Mouse (Mus musculus) thymus, postnatal 10 days (tissue): Measurements from ENCODE around the gene Col6a4.

Experiments
- DNase-seq, 2 experiments: peaks; one replicate each; pipeline ENCODE4 v3.0.0; 2021; ENCODE audit warnings: low spot score in 2 of 2

Gene Col6a4

DNA sequence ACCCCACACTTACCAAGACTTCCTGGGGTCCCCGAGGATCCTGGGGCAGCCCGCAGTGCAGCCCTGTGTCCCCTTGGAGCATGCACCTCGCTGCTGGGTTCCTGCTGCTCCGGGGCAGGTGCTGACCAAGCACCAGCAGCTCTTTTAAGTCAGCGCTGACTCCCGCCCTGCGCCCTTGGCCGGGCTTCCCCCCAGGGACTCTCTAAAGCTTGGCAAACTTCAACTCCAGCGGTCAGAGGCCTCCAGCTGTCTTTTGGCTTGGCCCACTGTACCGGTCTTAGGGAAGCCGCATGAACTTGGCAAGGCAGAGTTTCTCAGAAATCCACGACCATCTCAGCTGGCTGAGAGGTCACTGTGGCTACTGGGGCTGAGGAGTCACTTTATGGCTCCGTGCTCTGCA lies 136.1 kb downstream of the Col6a4 start, which contains the start of gene Col6a5:
Col6a5 (minus strand) TSS at position 111 of the 400 bp plus-strand sequence.
- no peak for DNase-seq

DNA sequence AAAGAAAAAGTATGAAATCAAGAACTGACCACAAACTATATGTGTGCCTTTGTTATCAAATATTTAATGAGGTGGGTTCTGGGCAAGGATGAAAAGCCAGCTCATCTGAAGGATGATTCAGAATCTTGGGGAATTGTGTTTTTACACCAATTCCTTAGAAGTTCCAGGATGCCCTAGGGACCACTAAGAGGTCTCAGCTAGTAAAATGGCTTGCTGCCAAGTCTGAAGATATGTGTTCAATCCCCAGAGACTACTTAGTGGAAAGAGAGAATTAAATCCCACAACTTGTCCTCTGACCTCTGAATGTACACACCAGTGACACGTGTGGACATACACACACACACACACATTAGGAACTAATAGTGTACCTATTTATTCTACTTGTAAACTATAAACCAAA lies 137.5 kb downstream of the Col6a4 start:
- no peak for DNase-seq

DNA sequence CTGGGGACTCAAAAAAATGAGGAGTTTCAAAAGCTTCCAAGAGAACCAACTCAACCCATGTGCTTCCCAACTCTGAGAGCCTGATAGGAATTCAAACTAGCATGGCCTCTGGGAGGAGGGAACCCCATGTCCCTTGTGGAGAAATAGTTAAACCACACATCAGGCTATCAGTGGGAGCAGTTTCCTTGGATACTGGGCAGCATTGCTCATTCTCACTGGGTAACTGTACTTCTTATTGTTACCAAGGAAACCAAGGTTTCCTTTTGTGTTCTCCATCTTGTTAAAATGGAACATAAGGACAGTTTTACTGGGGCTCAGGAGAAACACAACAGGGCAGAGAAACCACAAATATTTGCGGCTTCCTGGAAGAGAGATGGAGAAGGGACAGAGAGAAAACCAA lies 146.8 kb downstream of the Col6a4 start:
- DNase-seq: no peak

DNA sequence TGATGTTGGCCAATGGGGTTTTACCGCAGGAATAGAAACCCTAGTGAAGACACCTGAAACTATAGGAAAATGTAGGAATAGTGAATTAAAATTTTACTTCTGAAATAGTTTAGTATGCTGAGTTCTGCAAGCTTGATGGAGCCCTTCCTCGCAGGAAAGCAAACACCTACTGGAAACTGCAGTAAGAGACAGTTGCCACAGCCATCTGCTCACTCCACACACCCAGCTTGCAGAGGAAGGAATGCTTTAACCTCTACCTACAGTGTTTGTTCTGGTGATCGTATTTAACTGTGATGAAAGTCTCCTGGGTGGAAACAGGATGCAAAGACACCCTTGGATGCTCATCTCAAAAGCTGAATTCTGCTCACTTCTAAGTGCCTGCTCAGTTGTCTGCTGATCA lies 149.0 kb downstream of the Col6a4 start:
- no peak for DNase-seq
